Mouse (Mus musculus) monocyte, adult 5-6 weeks (primary cell): Measurements from ENCODE around the gene Hoxd12. TPM values are rescaled to one million over a fixed set of nuclear protein-coding genes. Genes with fewer than 3 reads are reported as not detected.

Experiments used
- ATAC-seq: fragments of 153-309, 156-312 bp; replicated peaks from 2 replicates; pipeline ENCODE4 v1.8.0; 2017; ENCODE audit warnings: mild to moderate bottlenecking; ENCODE audit not compliant: low TSS enrichment, insufficient number of reproducible peaks, severe bottlenecking, poor library complexity, low FRiP score
- total RNA-seq: library from RNA; stranded (forward); fragments of 200-1000, 200-491, 200-594 nt; gene quantifications from 3 replicates; pipeline ENCODE4 v1.2.3, GENCODE M21; 2017

Gene Hoxd12
- total RNA-seq, 1 experiment from 2014 or later, result not detected

DNA sequence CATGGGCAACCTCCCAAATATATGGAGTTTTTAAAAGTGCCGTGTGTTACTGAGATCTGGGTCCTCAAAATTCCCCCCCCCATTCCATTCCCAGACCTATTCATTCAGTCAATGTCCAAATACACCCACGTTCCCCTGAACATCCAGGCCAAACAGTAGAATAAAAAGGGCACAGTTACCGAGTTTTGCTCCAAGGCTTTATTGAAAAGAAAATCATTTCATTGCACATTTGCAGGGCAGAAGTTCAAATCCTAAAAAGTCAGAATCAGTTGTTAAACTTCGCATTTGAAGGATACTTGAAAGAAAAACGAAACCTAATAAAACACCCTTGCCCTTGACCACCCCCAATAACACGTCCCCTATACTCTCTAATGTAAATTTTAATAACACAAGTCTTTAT lies 28.0 kb downstream of the Hoxd12 start:
- no peak for ATAC-seq

GRCm38 (mm10) chr2:74703317-74703716 lies 28.5 kb downstream of the Hoxd12 start:
- no peak for ATAC-seq

GRCm38 (mm10) chr2:74703720-74704392 lies 29.0 kb downstream of the Hoxd12 start:
- no peak for ATAC-seq

DNA sequence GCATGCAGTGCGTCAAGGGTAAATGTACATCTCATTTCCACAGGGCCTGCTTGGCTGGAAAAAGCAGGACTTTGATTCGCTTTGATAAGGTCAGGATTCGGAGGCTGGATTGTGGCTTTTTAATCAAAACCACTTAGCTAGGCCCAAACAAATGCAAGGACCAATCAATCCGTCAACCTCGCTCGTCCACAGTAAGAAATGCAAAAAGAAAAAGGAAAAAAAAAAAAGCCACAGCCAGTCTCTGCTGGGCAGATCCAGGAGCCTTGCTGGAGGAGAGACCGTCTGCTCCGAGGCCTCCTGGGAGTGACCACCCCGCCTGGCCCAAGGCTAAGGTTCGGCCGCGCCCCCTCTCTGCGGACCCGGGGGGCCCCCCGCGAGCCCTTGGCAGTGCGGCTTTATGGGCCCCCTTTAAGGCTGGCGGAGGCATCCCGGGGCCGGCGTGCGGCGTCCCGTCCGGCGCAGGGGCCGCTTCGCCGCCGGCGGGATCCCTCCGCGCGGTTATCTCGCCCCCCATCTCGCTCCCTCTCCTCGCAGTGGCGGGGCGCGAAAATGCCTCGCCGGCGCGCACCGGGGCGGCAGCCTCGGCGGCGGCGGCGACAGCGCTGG lies 29.7 kb downstream of the Hoxd12 start, which contains the start of gene Hoxd8:
Gene Hoxd8 (plus strand): TSS at position 223 of the 606 bp plus-strand sequence.
- ATAC-seq, result no peak

DNA sequence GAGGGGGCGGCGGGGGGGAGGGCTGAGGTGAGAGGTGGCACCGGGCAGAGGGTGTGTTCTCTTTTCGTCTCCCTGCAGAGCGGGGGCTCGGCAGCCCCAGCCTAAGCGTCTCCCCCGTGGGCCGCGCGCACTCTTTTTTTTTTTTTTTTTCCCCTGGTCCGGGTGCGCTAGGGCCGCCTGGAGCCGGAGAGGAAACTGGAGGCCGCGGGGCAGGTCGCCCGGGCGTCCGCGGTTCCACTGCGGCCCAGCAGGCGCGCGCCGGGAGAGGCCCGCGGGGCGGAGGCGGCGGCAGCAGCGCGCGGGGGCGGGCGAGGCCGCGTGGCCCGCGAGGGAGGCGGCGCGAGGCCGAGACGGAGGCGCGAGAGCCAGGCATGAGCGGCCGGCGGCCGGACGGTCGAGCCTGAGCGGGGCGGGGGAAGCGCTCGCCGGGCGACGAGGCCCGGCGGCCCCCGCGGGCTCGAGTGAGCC lies 30.2 kb downstream of the Hoxd12 start:
- no peak for ATAC-seq

GRCm38 (mm10) chr2:74705467-74706089 lies 30.8 kb downstream of the Hoxd12 start:
- ATAC-seq, result no peak

GRCm38 (mm10) chr2:74706393-74706960 lies 31.7 kb downstream of the Hoxd12 start:
- no peak for ATAC-seq

DNA sequence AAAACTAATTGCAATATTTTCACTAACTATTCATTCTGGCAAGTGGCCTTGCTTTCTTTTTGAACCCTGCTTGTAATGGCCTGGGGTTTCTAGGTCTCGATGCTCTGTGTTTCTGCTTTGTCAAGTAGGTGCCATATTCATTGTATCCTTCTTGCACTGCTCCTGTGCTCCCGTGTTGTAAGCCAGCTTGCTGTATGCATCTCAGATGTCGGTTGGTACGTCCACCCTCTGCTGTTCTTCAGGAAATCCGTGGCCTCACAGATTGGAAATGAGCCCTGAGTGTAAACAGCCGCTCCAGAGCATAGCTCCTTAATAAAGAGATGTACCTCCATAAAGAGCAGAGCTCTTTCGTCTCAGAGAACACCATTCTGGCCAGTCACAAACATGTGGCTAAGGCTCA lies 32.8 kb downstream of the Hoxd12 start:
- no peak for ATAC-seq

DNA sequence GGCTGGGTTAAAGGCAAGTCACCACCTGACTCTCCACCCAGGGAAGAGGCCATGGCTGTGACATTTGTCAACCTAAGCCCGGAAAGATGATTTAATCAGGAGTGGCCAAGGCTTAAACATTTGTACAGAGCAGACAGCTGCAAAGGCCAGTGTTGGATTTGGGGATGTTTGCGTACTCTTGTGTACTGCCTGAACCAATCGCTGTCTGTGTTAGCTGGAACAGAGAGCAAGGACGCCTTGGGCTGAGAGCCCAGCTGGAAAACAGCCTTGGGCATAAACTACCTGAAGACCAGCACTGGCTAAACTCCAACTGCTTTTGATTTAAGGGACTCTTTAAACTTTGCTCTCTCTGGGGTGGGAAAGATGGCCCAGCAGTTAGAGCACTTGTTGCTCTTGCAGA lies 33.9 kb downstream of the Hoxd12 start:
- no peak for ATAC-seq

GRCm38 (mm10) chr2:74709465-74710419 lies 34.9 kb downstream of the Hoxd12 start:
- no peak for ATAC-seq

GRCm38 (mm10) chr2:74710929-74711543 lies 36.2 kb downstream of the Hoxd12 start:
- ATAC-seq, result no peak

DNA sequence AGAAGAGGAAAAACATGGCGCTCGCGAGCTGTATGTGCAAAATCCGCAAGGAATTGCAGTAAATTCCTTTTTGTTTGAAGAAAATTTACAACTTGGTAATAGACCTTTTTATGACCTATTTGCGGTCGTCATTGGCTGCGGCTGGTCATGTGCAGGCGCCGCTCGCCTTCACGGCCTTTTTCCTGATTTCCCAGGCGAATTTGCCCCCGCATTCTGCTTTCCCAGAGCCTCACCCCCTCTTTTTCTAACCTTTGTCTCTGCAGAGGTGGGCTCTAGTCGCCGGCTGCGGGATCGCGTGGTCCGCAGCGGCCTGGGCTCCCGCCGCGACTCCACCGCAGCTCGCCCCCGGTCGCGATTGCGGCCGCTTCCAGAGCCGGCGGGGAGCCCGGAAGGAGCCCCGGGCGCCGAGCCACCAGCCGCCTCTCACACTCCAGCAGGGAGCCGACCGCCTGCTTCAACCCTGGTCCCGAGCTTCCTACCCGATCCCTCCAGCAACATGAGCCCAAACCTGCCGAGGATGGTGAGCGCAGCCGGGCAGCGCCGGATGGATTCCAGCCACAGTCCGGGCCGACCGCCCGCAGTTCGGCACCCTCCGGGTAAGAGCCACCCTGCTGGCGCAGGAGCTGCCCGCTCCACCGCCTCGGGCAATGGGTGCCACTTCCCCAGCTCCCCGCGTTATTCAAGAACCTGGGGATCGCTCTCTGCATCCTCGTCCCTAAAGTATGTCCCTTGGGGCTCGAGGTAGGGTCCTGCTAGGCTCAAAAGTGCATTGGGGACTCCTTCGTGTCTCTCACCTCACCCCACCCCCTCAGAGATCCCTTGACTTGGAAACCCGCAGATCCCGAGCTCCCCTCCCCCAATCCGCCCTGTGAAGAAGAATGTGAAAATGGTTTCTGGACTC lies 37.2 kb downstream of the Hoxd12 start, which contains the start of the genes Hoxd3 and Hoxd4:
Gene Hoxd3 (plus strand): TSS at position 207 of the 901 bp plus-strand sequence.
Gene Hoxd4 (plus strand): TSS at position 209 of the 901 bp plus-strand sequence.
- ATAC-seq, result no peak

DNA sequence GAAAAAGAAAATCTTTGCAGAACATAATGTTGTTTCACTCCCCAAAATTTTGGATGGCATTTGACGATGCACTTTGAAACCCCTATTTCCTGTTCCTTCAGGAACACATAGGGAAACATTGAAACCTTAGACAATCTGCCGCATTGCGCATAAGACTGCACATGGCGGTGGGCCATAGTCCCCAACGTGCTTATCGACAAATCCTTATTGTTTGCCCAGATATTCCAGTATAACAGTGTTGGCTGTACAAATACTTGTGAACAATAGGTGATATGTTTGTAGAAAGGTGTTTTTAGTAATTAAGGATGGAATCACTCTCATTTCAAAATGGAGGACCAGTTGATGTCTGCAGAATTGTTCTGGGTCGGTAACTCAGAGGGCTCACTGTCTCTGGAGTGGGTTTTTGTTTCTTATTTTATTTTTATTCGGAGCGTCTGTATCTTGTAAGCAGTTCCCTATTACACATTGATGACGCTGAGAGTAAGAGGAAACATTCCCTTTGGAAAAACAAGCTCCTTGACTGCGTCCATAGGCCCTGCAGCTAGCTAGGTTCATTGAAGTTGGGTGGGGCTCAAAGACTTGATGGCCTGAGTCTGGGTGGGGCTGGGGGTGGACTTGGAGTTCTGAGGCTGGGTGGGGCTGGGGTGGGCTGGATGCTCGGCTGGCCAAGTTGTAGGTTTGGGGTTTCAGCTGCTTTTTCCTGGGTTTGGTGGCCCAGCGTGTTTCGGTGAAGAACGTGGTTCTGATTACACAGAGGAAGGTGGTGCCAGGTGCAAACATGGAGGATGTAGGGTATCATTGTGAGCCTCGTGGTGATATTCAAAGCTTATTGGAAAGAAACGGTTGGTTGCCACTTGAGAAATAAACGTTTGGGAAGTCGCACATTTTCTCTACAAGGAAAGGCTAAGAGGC lies 38.7 kb downstream of the Hoxd12 start:
- ATAC-seq, result no peak

- no peak for ATAC-seq
These were observed 39.5 kb downstream of the Hoxd12 start for GRCm38 (mm10) chr2:74714156-74714789.

- ATAC-seq, result no peak
These were observed 40.1 kb downstream of the Hoxd12 start for GRCm38 (mm10) chr2:74714881-74715280.
